Mouse (Mus musculus) testis, postnatal 10 days (tissue): Measurements from ENCODE around the gene Macrod1.
"Not testable (repeated sequence)": the region's sequence is repeated elsewhere in the genome, so short reads cannot be mapped to it uniquely, and the experiment has no call there.

Source experiments
- DNase-seq: peaks from one replicate; pipeline ENCODE4 v3.0.0; 2021; ENCODE audit warnings: low spot score

Gene Macrod1

DNA sequence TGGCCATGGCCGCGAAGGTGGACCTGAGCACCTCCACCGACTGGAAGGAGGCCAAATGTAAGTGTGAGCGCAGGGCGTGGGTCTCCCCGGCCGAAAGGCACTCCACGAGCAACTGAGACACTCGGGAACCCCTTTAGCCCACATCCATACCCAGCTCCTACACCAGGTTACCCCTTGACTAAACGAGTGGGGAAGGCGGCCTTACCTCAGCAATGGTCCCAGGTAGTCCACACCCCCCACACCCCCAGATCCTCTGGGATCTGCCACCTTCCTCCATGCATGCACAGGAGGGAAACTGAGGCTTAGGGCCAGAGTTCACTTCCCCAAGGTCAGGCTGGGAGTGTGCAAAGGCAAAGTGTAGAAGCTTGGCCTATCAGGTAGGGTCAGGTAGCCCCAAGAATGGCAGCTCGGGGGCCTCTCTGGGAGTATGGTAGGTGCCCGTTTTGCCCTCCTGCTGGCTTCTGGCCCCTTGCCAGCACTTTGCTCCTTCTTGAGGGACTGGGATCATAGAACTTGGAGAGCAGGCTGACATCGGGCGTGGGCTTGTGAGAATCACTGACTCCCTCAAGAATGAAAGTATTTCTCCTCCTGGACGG lies 614 bp downstream of the Macrod1 start:
- peak; percentile 84 for DNase-seq

DNA sequence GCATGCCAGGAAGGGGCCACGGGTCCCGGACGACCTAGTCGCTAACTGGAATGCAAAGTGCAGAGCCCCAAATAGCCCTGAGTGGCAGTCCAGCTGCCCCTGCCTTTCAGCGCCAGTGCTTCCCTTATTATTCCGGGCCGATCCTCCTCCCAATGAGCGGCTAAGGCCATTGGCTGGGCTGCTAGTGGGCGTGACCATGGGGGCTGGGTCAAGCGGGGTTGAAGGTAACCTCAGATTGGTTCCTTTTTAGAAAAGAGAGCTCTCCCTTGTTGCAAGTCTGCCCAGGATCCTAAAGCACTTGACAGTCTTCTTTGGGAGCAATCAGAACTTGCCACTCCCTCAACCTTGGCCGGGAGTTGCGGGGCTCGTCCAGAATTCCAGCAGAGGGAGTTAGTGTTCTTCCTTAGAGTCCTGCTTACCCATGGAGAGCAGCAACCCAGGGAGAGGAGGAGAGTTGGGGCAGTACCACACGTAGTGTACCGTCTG lies 1.2 kb downstream of the Macrod1 start:
- DNase-seq, result peak; percentile 89

DNA sequence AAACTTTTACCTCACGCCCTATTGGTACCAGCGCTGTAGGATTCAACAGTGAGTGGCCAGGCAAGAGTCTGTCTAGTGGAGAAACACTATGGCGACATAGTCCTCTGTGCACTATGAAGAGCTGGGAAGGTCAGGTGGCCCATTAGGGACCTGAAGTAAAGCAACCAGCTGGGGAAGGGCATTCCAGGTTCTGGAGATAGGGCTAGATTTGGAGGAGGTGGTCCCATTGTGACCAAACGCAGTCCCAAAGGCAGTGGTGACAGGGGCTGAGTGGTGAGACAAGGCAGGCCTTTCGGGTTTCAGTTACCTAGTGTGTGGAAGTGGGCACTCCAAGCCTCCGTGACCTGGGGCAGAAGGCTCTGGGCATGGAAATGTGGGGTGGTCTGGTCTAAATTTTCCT lies 1.9 kb downstream of the Macrod1 start:
- no peak for DNase-seq

DNA sequence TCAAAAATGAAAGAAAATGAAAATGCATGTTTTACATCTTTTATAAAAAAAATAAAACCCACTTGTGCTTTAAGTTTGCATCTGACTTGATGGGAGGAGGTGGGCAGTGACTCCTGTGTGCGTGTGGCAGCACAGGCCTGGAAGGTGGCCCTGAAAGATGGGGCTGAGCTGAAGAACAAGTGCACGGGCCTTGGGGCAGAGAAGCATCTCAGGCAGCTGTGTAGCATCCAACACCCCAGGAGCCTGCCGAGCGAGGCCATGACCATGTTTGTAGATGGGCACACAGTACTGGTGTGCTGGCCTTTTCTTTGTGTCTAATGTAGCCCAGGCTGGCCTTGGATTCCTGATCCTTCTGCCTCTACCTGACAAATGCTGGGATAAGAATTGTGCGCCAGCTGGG lies 5.5 kb downstream of the Macrod1 start:
- no peak for DNase-seq

DNA sequence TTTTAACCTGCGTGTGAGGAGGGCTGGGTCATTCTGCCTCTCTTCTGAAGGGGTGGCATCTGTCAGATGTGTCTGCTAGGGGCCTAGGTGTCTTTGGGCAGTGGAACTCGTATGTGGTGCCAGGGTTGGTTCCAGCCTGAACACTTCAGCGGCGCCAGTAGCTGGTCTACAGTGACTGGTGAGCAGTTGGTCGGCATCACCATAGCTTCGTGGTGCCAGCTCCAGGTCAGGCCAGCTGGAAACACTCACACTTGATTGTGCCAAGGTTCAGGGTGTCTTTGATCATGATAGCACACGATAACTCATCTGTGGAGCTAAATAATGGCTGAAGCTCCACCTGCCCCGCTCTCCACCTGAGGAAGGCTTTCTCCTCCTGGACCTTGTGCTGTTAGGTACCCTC lies 6.3 kb downstream of the Macrod1 start:
- no peak for DNase-seq

DNA sequence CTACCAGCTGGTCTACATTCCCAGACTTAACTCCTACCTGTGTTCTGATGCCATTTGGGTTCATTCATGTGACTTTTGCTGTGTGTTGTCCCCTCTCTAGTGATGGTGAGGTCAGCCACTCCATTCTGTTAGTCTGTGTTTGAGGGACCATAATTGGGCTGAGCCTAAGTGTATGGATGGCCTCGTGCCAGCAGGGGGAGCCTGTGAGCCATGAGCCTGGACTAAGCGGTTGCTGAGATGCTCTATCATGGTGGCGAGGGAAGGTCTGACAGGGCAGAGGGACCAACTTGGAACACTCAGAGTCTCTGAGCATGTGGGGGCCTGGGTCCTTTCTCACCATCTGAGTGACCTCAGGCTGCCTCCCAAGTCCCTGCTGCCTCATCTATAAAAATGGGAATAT lies 8.0 kb downstream of the Macrod1 start:
- peak; percentile 93 for DNase-seq

DNA sequence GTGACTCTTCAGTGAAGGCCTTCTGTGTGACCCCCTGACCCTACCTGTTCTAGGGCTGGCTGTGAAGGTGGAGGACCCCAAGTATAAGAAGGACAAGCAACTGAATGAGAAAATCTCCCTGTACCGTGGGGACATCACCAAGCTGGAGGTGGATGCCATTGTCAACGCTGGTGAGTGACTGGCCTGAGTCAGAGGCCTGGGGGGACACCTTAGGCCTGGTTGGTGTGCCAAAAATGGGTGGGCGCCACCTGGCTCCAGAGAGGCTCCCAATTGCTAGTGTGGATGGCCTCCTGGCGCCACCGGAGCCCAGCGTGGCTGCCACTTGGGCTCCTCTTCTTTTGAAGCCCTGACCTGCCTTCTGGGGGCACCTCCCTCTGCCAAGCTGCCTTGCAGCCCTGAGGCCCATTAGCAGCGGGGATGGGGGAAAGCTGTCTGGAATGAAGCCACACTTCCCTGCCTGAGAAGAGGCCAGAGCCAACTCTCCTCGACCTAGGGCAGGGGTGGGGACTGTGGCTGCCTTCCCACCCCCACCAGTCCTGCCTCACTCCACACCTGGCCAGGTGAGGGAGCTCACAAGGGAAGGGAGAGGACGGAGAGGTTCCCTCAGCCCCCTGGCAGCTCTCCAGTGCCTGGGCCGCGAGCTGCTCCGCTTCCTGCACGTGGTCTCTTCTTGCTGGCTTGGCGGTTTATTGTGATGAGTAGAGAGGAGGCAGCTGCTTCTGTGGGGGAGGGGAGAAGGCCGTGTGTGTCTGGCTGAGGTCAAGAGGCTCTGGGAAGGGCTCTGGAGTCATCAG lies 9.6 kb downstream of the Macrod1 start:
- DNase-seq, result peak; percentile 71

DNA sequence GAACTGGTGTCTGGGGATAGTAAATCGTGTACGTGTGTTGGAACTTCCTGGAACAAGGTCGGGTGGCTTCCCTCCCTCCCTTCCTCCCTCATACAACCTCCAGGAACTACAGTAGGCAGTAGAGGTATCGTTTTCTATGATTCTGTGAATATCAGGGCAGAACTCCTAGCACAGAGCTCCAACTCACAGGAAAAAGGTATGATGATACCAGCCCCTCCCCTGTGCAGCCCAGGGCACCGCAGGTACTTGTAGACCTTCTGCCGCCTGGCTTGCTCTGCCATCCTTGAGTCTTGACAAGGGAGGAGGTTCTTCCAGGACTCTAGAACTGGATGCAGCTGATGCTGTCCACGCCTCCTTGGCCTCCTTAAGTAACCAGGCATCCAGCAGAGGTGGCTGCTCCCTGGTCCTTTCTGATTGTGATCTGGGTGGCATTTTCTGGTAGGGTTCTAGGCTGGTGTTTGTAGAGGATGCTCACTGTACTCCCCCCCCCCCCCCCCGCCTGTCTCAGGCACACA lies 10.3 kb downstream of the Macrod1 start:
- DNase-seq, result no peak

DNA sequence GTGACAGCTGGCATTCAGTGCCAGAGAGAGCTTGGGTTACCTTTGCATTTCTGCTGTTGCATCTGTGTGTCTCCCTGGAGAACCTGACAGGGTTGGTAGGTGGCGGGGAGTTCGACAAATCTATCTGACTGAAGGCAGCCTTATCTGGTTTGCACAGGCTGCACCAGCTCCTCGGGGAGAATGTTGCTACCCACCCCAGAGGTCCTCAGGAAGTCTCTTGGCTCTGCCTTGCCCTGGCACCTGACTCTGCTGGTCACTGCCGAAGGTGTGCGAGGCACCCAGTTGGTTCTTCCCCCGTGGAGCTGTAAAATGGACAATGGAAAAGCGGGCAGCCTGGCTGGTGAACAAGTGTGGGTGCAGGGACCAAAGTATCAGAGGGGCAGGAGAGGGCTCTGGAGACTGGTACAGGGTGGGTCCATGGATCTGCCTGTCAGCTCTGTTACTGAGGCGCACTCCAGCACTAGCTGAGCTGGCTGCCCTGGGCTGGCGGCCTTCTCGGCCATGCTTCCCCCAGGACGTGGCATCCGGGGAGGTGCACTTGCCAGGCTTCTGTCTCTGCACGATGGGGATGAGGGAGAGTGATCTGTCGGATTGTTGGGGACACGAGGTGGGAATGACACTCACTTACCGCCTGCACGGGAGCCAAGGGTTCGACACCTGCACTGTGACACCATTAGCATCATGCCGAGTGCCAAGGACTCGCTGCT lies 10.9 kb downstream of the Macrod1 start:
- no peak for DNase-seq

DNA sequence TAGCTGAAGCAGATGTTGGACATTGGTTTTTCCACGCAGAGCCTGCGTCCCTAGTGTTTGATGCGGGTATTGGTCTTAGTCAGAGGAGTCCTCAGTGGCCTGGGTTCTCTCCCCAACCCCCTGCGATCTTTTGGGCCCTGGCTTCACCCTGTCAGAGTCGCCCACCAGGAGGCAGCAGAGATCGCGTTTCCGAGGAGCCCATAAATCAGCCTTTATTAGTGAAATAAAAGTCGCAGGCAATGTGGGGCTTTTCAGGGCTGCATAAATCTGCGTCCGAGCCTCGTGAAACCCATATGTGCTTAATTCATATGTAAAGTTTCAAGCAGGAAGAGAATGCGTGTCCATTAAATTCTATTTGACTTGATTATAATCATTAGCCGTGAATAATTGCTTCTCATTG lies 11.5 kb downstream of the Macrod1 start:
- DNase-seq, result peak; percentile 94

DNA sequence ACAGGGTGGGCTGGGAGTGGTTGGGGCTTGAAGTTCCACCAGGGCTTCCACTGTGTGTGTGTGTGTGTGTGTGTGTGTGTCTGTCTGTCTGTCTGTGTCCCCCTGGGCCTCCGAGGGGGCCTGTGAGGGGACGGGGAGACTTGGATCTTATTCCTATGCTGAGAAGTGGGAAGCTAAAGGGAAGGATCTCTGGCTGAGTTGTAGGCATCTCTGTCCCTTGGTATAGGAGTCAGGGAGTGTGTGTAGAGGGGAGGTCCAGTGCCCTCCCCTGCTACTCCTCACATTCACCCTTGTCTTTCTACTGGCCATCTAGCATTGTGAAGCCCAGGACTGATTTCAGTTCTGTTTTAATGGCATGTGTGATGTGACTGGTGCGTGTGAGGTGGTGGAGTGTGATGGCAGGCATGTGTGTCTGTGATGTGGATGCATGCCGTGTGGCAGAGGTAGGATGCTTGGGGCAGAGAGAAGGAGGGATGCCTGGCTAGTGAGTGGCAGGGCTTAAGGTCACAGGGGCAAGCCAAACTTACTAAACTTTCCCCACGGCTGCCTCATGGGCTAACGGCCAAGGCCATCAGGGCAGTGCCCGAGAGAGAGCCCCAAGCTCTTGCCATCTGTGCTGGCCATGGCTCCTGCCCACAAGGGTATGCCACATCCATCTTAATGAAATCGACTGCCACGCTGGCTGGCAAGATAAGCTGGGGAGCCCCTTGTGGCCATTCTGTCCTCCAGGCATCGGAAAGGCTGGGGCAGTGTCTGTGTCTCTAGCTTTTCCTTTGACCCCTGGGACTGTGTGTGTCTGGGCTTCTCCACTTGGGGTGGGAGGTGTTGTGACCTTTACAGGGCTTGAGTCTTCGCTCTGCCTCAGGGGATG lies 12.3 kb downstream of the Macrod1 start:
- DNase-seq, result no peak

DNA sequence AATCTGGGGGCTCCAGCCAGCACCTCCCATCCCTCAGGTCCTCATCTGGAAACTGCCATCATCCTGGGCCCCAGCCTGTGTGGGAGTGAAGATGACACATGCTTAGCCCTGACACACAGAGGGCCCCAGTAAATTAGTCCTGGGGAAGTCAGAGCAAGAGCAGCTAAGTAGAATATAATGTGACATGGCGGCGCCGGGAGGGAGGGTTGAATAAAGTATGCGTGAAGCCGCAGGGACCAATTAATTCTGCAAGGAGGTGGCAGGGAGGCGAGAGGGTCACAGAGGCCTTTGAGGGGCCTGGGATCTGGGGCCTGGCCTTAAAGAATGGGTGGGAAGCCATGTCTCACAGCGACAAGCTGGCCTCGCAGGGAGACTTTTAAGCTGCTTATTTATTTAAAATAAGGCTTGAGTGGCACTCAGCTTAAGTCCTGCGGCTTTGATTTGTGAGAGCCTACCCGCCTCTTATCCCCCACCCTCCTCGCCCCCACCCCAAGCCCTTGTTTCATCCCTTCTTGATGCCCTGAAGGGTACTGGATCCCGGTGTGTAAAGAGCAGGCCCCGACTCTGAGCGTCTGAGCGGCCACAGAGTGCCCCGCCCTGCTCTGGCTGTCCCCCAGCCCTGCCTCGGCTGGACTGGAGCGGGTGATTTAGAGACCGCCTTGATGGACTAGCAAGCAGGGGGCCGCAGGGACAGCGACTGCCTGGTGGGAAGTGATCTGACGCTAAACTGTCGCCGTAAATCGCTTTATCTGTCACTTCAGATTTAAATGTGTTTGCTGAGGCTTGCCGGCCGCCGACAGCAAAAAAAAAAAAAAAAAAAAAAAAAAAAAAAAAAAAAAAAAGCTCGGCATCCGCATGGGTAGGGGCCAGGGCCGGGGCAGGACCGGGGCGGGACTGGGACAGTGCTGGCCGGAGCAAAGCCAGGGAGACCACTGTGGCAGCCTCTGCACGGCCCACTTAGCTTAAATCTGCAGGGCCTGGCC lies 13.5 kb downstream of the Macrod1 start:
- no peak for DNase-seq

DNA sequence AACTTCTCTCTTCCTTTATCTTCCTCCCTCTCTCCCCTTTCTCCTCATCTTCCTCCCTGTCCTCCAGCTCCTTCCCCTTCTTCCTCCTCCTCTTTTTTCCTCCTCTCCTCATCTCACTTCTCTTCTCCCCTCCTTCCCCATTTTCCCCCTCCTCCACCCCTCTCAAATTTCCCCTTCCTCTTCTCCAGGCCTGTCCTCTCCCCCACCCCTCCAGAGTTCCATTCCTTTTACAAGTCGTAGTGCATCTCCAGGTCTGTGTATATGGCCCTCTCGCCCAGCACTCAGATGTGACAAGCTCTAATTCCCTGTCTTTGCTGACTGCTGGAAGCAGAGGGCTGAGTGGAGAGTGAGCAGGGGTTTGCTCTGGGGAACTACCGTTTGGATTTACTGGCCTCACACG lies 14.2 kb downstream of the Macrod1 start:
- DNase-seq, result no peak

DNA sequence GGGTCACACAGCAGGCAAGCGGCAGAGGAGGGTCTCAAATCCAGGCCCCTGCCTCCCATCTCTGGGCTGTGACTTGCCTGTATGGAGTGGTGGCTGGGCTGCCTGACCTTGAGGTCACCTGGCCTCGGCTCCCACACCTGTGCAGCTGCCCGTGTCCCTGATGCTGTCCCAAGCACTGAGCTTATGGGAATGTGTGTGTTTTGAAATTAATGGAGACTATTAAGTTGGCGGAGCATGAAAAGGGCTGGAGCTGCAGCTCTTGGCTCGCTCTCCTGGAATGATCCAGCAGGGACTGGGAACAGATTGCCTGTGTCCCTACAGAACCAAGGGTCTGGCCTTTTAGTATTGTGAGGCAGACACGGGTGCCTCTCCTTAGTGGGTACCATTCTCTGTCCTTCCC lies 15.6 kb downstream of the Macrod1 start:
- DNase-seq, result no peak

DNA sequence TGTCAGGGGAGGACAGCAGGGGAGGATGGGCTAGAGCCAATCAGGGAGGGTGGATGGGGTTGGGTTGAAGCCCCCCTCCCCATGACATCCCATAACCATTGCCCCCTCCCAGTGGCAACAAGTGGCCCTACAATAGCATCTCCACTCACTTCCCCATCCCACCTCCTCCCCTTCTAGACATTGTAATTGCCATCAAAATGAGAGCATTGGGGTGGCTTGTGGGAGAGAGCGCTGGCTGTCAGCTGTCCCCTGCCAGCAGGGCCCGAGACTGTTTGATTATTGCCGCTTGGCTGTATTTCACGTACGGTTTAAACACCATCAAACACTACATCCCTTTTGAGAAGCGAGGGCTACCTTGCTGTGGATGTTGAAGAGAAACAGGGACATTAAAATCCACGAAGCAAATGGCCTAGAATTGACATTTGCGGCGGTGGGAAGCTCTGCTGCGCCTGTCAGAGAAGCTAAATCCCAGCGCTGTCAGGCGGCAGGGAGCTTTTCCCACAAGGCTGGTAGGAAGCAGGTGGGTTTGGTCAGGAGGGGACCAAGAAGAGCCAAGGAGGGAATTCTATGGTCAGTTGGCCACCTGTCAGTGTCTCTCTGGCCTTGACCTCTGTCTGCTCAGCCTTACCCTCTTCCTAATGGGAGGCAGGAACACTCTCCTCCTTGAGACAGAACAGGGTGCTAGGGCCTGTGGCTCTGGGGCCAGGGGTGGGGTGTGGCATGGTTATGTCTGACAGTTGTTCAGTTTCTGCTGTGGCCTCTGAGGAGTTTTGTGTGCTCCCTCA lies 17.6 kb downstream of the Macrod1 start:
- DNase-seq, result no peak

DNA sequence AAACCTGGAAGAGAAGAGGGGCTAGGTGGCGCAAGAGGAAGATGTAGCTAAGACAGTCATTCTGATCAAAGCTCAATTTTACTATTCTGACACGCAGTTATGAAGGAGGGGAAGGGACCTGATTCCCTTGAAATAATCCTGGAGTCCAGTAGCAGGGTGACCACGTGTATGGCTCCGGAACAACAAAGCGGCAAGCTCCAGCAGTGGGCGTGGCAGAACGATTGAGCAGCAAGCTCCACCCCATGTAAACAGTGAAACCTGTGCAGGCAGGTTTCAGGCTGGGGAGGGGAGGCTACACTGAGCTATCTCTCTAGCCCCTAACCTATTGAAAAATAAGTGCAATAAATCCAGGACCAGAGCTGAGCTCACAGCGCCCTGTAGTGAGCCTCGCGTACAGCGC lies 18.7 kb downstream of the Macrod1 start:
- not testable (repeated sequence) for DNase-seq

DNA sequence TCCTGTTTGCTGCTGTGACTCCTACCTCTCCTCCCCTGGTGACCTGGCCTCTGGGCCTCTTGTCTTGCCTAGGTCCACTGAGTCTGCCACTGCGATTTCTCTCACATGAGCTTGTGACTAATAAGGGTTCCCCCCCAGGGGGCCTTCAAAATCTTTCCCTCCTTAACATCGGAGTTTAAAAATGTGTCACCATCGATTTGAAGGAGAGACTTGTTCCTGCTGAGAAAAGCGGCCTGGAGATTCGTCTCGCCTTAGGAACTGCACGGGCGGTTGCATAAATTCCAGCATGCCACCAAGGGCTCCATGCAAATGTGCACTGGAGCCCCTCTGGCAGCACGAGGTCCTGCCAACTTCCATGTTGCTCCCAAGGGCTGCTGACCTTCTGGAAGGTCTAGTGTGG lies 21.1 kb downstream of the Macrod1 start:
- DNase-seq, result no peak

DNA sequence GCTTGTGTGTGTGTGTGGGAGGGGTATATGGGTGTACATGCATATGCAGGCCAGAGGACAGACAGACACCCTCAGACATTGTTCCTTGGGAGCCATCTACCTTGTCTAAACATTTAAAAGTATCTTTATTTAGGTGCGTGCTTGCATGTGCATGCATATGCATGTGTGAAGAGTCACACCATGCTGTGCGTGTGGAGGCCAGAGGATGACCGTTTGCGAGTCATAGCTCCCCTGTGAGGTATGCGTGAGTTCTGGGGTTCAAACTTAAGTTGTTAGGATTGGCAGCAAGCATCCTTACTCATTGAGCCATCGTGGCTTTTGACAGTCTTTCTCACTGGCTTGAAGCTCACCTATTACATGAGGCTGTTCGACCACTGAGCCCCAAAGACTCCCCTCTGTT lies 21.7 kb downstream of the Macrod1 start:
- DNase-seq, result no peak

DNA sequence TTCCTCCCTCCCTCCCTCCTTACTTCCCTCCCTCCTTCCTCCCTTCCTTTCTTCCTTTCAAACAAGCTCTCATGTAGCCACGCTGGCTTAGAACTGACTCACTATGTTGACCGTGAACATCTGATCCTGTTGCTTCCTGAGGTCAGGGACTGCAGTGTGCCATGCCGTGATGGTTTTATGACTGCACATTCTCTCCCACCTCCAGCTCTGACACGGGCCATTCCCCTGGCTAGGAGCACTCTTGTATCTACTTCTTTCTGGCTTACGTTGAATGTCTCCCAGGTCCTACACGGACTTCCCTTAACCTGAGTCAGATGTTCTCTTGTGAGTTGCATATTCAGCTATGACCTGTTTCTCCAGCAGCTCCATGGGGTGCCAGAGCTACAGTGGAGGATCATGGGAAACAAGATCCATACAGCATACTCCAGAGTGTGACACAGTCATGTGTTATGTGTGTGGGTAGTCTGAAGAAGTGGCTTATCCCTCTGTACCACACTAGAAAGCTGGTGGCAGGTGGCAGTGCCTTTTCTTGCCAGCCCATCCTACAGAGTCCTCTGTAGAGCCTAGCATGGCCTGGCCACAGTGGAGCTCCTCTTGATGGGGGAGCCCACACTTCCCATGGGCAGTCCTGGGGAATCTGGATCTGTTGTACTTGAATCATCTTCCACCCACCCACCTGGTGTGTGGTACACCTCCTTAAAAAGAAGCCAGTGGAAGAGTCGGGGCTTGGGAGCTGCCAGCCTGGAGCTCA lies 25.1 kb downstream of the Macrod1 start:
- DNase-seq, result no peak
